Mouse (Mus musculus): ENCODE data around the gene Apoo.

DNA sequence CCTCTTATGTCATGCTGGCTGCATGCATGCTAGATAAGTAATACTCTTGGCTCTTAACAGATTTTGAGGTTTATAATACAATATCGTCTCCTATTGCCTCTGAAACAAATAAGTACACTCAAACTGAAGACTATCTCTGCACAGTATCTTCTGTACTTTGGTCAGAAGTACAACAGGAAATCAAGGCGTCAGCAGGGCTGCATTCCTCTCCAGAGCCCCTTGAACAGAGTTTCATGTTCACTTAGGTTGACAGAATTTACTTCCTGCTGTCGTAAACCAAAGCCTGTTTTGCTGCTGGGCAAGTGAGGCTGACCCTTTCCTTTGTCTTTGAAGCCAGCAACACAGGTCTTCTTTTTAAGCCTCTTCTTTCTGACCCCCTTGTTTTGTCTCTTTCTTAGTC lies 42.1 kb downstream of the Apoo start:
- no peak for TF ChIP-seq GATA1 (IDR thresholded peaks at IDR 0.05; ENCODE audit: borderline replicate concordance, low read length)
- TF ChIP-seq FLI1 (IDR thresholded peaks at IDR 0.05; ENCODE audit: low read length) = no peak

All from megakaryocyte, embryonic 14.5 days (primary cell).